Mouse (Mus musculus) MEL (cell line): ENCODE measurements around the gene Fam131c. TPM values are rescaled to one million over a fixed set of nuclear protein-coding genes. Genes with fewer than 3 reads are reported as not detected.

ENCODE experiments used
- DNase-seq: peaks from one replicate; pipeline ENCODE4 v3.0.0; 2011; ENCODE audit warnings: low read depth, low spot score
- H3K27ac ChIP-seq: 2 replicates; pipeline ENCODE4 v1.5.1; 2012; ENCODE audit warnings: low read depth, mild to moderate bottlenecking, control low read depth, low read length, moderate library complexity; ENCODE audit not compliant: control insufficient read depth
- H3K27me3 ChIP-seq, 2 experiments: fragments of 150-350 bp in 1 of 2; sonication (generic) in 1 of 2; 2 replicates each; pipeline ENCODE4 v1.6.1; 2012; ENCODE audit warnings: low read length in 2 of 2, mild to moderate bottlenecking in 2 of 2, improper control_type of control experiment in 1 of 2, moderate library complexity in 1 of 2; ENCODE audit not compliant: insufficient read depth in 2 of 2, control insufficient read depth in 1 of 2
- H3K36me3 ChIP-seq, 2 experiments: 2 replicates each; pipeline ENCODE4 v1.6.1; 2012 to 2014; ENCODE audit warnings: low read length in 2 of 2, improper control_type of control experiment in 1 of 2, inconsistent platforms in 1 of 2, mild to moderate bottlenecking in 1 of 2; ENCODE audit not compliant: insufficient read depth in 2 of 2, control insufficient read depth in 1 of 2
- H3K4me1 ChIP-seq, 2 experiments: fragments of 150-350 bp in 1 of 2; sonication (generic) in 1 of 2; 2 replicates each; pipeline ENCODE4 v1.6.1; 2012; ENCODE audit warnings: low read length in 2 of 2, improper control_type of control experiment in 1 of 2, mild to moderate bottlenecking in 1 of 2; ENCODE audit not compliant: insufficient read depth in 2 of 2, control insufficient read depth in 1 of 2
- H3K4me3 ChIP-seq, 2 experiments: fragments of 150-350 bp in 1 of 2; sonication (generic) in 1 of 2; 2 replicates each; pipeline ENCODE4 v1.5.1; 2012; ENCODE audit warnings: low read depth in 2 of 2, low read length in 2 of 2, mild to moderate bottlenecking in 2 of 2, moderate library complexity in 2 of 2, control low read depth in 1 of 2, improper control_type of control experiment in 1 of 2; ENCODE audit not compliant: control insufficient read depth in 1 of 2, insufficient read depth in 1 of 2
- H3K79me2 ChIP-seq: 2 replicates; pipeline ENCODE4 v1.6.1; 2012; ENCODE audit warnings: mild to moderate bottlenecking, low read length, moderate library complexity; ENCODE audit not compliant: control insufficient read depth, poor library complexity, insufficient read depth
- H3K9ac ChIP-seq: 2 replicates; pipeline ENCODE4 v1.6.1; 2012; ENCODE audit warnings: low read depth, mild to moderate bottlenecking, control low read depth, low read length, moderate library complexity; ENCODE audit not compliant: control insufficient read depth, poor library complexity, severe bottlenecking
- H3K9me3 ChIP-seq: fragments of 150-350 bp; sonication (generic); replicated peaks from 2 replicates; pipeline ENCODE4 v1.6.1; 2012; ENCODE audit warnings: mild to moderate bottlenecking, low read length, improper control_type of control experiment, moderate library complexity; ENCODE audit not compliant: insufficient read depth
- CTCF ChIP-seq, 3 experiments: IDR thresholded peaks in 2 of 3; conservative IDR thresholded peaks in 1 of 3; 2 replicates each; pipeline ENCODE4 v1.5.1; 2011 to 2012; ENCODE audit warnings: low read length in 3 of 3, low read depth in 2 of 3, mild to moderate bottlenecking in 2 of 3, improper control_type of control experiment in 1 of 3, inconsistent platforms in 1 of 3, mixed read lengths in 1 of 3, moderate library complexity in 1 of 3; ENCODE audit not compliant: control insufficient read depth in 1 of 3, insufficient read depth in 1 of 3, poor library complexity in 1 of 3, severe bottlenecking in 1 of 3
- EP300 ChIP-seq, 2 experiments: IDR thresholded peaks; 2 replicates each; pipeline ENCODE4 v1.6.1; 2011; ENCODE audit warnings: improper control_type of control experiment in 2 of 2, low read length in 2 of 2, low read depth in 1 of 2, mild to moderate bottlenecking in 1 of 2
- ETS1 ChIP-seq: IDR thresholded peaks from 2 replicates; pipeline ENCODE4 v1.6.1; 2012; ENCODE audit warnings: low read depth, mild to moderate bottlenecking, inconsistent platforms, low read length, improper control_type of control experiment, moderate library complexity
- GABPA ChIP-seq: IDR thresholded peaks from 2 replicates; pipeline ENCODE4 v1.6.1; 2012; ENCODE audit warnings: low read depth, mild to moderate bottlenecking, inconsistent platforms, low read length, improper control_type of control experiment, moderate library complexity
- JUND ChIP-seq: IDR thresholded peaks from 2 replicates; pipeline ENCODE4 v1.6.1; 2011; ENCODE audit warnings: low read depth, mild to moderate bottlenecking, improper control_type of control experiment, low read length
- KAT2A ChIP-seq: conservative IDR thresholded peaks from 2 replicates; pipeline ENCODE4 v1.6.1; 2012; ENCODE audit warnings: low read depth, low read length, improper control_type of control experiment, inconsistent platforms
- MAFK ChIP-seq: IDR thresholded peaks from 2 replicates; pipeline ENCODE4 v1.6.1; 2011; ENCODE audit warnings: low read depth, mild to moderate bottlenecking, low read length, improper control_type of control experiment, borderline replicate concordance
- MAZ ChIP-seq: IDR thresholded peaks from 2 replicates; pipeline ENCODE4 v1.6.1; 2012; ENCODE audit warnings: low read depth, mild to moderate bottlenecking, inconsistent platforms, low read length, improper control_type of control experiment
- MXI1 ChIP-seq: IDR thresholded peaks from 2 replicates; pipeline ENCODE4 v1.6.1; 2011; ENCODE audit warnings: mild to moderate bottlenecking, low read depth, low read length, improper control_type of control experiment
- MYC ChIP-seq: IDR thresholded peaks from 2 replicates; pipeline ENCODE4 v1.6.1; 2011; ENCODE audit warnings: low read depth, mild to moderate bottlenecking, low read length, improper control_type of control experiment, moderate library complexity
- NELFE ChIP-seq: IDR thresholded peaks from 2 replicates; pipeline ENCODE4 v1.6.1; 2011; ENCODE audit warnings: low read depth, low read length, improper control_type of control experiment
- NRF1 ChIP-seq: IDR thresholded peaks from 2 replicates; pipeline ENCODE4 v1.6.1; 2014; ENCODE audit warnings: low read depth, mild to moderate bottlenecking, inconsistent platforms, low read length, improper control_type of control experiment, moderate library complexity; ENCODE audit not compliant: poor library complexity, insufficient read depth, severe bottlenecking
- POLR2A ChIP-seq, 2 experiments: IDR thresholded peaks; 2 replicates each; pipeline ENCODE4 v1.6.1; 2011 to 2012; ENCODE audit warnings: low read length in 2 of 2, mild to moderate bottlenecking in 2 of 2, control low read depth in 1 of 2, improper control_type of control experiment in 1 of 2, low read depth in 1 of 2, moderate library complexity in 1 of 2; ENCODE audit not compliant: control insufficient read depth in 1 of 2, insufficient read depth in 1 of 2, poor library complexity in 1 of 2
- POLR2AphosphoS2 ChIP-seq: IDR thresholded peaks from 2 replicates; pipeline ENCODE4 v1.6.1; 2011; ENCODE audit warnings: low read length, improper control_type of control experiment
- SIN3A ChIP-seq: IDR thresholded peaks from 2 replicates; pipeline ENCODE4 v1.6.1; 2012; ENCODE audit warnings: low read length, improper control_type of control experiment, inconsistent platforms
- TBP ChIP-seq: IDR thresholded peaks from 2 replicates; pipeline ENCODE4 v1.8.0; 2011; ENCODE audit warnings: low read depth, low read length, improper control_type of control experiment
- UBTF ChIP-seq: IDR thresholded peaks from 2 replicates; pipeline ENCODE4 v1.6.1; 2012; ENCODE audit warnings: low read depth, mild to moderate bottlenecking, inconsistent platforms, low read length, improper control_type of control experiment, moderate library complexity, borderline replicate concordance; ENCODE audit not compliant: insufficient read depth
- USF2 ChIP-seq, 2 experiments: IDR thresholded peaks; 2 replicates each; pipeline ENCODE4 v1.6.1; 2011 to 2012; ENCODE audit warnings: improper control_type of control experiment in 2 of 2, low read length in 2 of 2, borderline replicate concordance in 1 of 2, inconsistent platforms in 1 of 2, low read depth in 1 of 2, mild to moderate bottlenecking in 1 of 2; ENCODE audit not compliant: insufficient read depth in 1 of 2
- ZKSCAN1 ChIP-seq: IDR thresholded peaks from 2 replicates; pipeline ENCODE4 v1.6.1; 2012; ENCODE audit warnings: low read depth, mild to moderate bottlenecking, inconsistent platforms, low read length, improper control_type of control experiment, moderate library complexity
- ZMIZ1 ChIP-seq: IDR thresholded peaks from 2 replicates; pipeline ENCODE4 v1.6.1; 2012; ENCODE audit warnings: low read depth, mild to moderate bottlenecking, inconsistent platforms, low read length, improper control_type of control experiment, moderate library complexity
- ZNF384 ChIP-seq: IDR thresholded peaks from 2 replicates; pipeline ENCODE4 v1.6.1; 2012; ENCODE audit warnings: low read depth, mild to moderate bottlenecking, inconsistent platforms, low read length, improper control_type of control experiment
- polyA plus RNA-seq, 2 experiments: library from polyadenylated mRNA; stranded (reverse) in 1 of 2; unstranded in 1 of 2; fragments of >175 nt in 1 of 2; fragments of >200 nt in 1 of 2; gene quantifications; 2 replicates each; pipeline versions ENCODE4 v1.2.1 to v1.2.4; 2012; ENCODE audit warnings: low replicate concordance in 2 of 2, low read depth in 1 of 2; ENCODE audit not compliant: insufficient read length in 2 of 2, insufficient read depth in 1 of 2, missing spikeins in 1 of 2
- total RNA-seq: library from RNA; depleted of rRNA; stranded (reverse); fragments of 300-350 nt; gene quantifications from 2 replicates; pipeline ENCODE4 v1.2.3, GENCODE M21; 2012

The Fam131c gene
- total and polyA plus RNA-seq, 3 experiments = not detected

GRCm38 (mm10) chr4:141353868-141354267 is 14.2 kb upstream of the Fam131c start:
- no peak for DNase-seq
- no peaks in the 10 kb centered on the region for H3K27me3 ChIP-seq

DNA sequence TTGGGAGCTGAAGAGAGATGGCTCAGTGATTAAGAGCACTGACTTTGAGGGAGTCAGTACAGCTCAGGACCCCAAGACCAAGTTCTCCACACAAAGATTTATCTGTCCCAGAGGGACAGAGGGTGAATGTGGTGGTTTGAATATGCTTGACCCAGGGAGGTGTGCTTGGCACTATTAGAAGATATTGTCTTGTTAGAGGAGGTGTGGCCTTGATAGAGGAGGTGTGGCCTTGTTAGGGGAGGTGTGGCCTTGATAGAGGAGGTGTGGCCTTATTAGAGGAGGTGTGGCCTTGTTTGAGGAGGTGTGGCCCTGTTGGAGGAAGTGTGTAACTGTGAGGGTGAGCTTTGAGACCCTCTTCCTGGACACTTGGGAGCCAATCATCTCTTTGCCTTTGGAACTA is 10.2 kb upstream of the Fam131c start:
- H3K27me3 ChIP-seq = no peaks in the 10 kb centered on the region

More at GRCm38 (mm10) chr4:141353868-141354267, 14.2 kb upstream of the Fam131c start:
- no peaks in the 10 kb centered on the region for H3K4me1 ChIP-seq
- H3K9ac ChIP-seq = no peak overlapping the region
- H3K36me3 ChIP-seq = no peaks in the 10 kb centered on the region
- H3K27ac ChIP-seq = no peak overlapping the region
- H3K9me3 ChIP-seq = no peaks in the 10 kb centered on the region
- H3K4me3 ChIP-seq = no peak overlapping the region
- H3K79me2 ChIP-seq = no peaks in the 10 kb centered on the region
- TF ChIP-seq MAZ = no peak
- TF ChIP-seq POLR2AphosphoS2 = no peak
- TF ChIP-seq ZKSCAN1 = no peak
- TF ChIP-seq KAT2A = no peak
- TF ChIP-seq NRF1 = no peak
- no peak for TF ChIP-seq ZMIZ1
- TF ChIP-seq USF2 (IDR thresholded peaks at IDR 0.05; ENCODE audit: borderline replicate concordance in 1 of 2, insufficient read depth in 1 of 2, low read depth in 1 of 2, low read length in 2 of 2) = no peak
- no peak for TF ChIP-seq JUND
- TF ChIP-seq CTCF (IDR thresholded peaks at IDR 0.05 in 2 of 3, conservative IDR thresholded peaks at IDR 0.05 in 1 of 3; ENCODE audit: control insufficient read depth in 1 of 3, insufficient read depth in 1 of 3, low read depth in 2 of 3, low read length in 3 of 3, poor library complexity in 1 of 3, severe bottlenecking in 1 of 3) = no peak

More for the DNA sequence above, 10.2 kb upstream of the Fam131c start:
- TF ChIP-seq USF2 (IDR thresholded peaks at IDR 0.05; ENCODE audit: borderline replicate concordance in 1 of 2, insufficient read depth in 1 of 2, low read depth in 1 of 2, low read length in 2 of 2) (no peak), MAFK (no peak), SIN3A (no peak), JUND (no peak), CTCF (IDR thresholded peaks at IDR 0.05 in 2 of 3, conservative IDR thresholded peaks at IDR 0.05 in 1 of 3; ENCODE audit: control insufficient read depth in 1 of 3, insufficient read depth in 1 of 3, low read depth in 2 of 3, low read length in 3 of 3, poor library complexity in 1 of 3, severe bottlenecking in 1 of 3) (no peak), MYC (no peak), NELFE (no peak), ZKSCAN1 (no peak), ZNF384 (no peak), ZMIZ1 (no peak), MXI1 (no peak), UBTF (no peak), ETS1 (no peak), EP300 (IDR thresholded peaks at IDR 0.05; ENCODE audit: low read depth in 1 of 2, low read length in 2 of 2) (no peak), POLR2AphosphoS2 (no peak), TBP (no peak), GABPA (no peak), POLR2A (IDR thresholded peaks at IDR 0.05; ENCODE audit: control insufficient read depth in 1 of 2, insufficient read depth in 1 of 2, low read depth in 1 of 2, low read length in 2 of 2, poor library complexity in 1 of 2) (no peak)
- no peak overlapping the region for H3K9ac ChIP-seq
- H3K9me3 ChIP-seq = no peaks in the 10 kb centered on the region
- H3K79me2 ChIP-seq = no peaks in the 10 kb centered on the region
- no peak overlapping the region for H3K27ac ChIP-seq
- H3K4me3 ChIP-seq = no peak overlapping the region
- no peak for DNase-seq
- no peaks in the 10 kb centered on the region for H3K36me3 ChIP-seq
- H3K4me1 ChIP-seq = no peaks in the 10 kb centered on the region; a peak in 1 of 4 replicates
